Mouse (Mus musculus) spleen, postnatal 10 days (tissue): ENCODE results near the gene Mfsd9.

Source experiments
- DNase-seq, 2 experiments: peaks; one replicate each; pipeline ENCODE4 v3.0.0; 2021 to 2022; ENCODE audit warnings: low spot score in 2 of 2

Gene Mfsd9

DNA sequence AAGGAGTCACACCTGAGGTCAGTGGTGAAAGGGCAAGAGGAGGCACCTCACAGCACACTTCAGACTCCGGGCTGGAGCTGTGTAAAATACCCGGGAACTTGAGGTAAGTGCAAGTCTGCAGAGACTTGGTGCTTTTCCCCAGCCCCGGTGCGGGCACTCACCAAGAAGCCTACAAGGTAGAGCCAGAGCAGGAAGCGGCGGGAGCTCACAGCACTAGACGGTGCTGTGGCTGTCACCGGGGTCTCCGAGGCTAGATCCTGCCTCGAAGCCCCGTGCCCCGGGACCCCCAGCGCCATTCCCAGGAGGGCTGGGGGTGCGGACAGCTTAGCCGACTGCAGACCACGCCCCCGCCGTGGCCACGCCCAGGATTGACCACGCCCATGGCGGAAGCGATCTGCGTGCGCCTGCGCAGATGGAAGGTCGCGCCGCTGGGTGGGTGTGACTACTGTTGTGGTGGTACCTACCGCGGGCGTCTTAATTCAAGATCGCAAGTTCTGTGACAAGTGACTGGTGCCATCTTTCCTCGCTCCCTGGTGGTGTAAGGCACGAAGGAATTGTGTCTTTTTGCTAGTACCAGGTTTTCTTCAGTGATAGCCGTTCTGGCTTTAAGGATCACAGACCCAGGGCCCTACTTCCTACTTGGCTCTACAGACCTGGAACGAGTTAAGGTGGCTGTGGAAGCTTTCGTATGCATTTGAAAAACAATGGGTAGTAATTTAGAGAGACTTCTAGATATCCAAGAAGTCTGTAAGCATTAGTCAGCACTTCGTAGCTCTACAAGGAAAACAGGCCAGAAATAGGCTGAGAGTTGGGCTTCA lies at the start of gene Mfsd9:
Gene Mfsd9, minus strand, starts transcription at position 364 of the 818 bp plus-strand sequence.
- peak; percentile 94 to 95 for DNase-seq

DNA sequence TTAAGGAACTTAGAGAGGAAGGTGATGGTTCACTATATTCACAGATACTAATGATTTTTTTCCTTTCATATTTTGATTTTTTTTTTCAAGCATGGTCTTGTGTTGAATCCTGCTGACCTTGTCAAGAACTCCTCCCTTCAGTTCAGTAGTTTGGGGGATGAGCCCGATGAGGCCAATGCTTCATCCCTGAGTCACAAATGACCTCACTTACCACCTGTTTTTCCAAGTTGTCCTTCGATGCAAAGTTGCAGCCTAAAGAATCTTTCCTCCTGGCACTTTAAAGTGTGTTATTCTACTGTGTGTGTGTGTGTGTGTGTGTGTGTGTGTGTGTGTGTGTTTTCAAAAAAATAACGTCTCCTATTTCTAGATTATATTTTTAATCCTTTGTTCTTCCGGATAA lies 45.0 kb upstream of the Mfsd9 start:
- DNase-seq: no peak

GRCm38 (mm10) chr1:40830712-40831507 lies 40.4 kb upstream of the Mfsd9 start:
- DNase-seq: no peak

GRCm38 (mm10) chr1:40829213-40829914 lies 38.9 kb upstream of the Mfsd9 start:
- no peak for DNase-seq

DNA sequence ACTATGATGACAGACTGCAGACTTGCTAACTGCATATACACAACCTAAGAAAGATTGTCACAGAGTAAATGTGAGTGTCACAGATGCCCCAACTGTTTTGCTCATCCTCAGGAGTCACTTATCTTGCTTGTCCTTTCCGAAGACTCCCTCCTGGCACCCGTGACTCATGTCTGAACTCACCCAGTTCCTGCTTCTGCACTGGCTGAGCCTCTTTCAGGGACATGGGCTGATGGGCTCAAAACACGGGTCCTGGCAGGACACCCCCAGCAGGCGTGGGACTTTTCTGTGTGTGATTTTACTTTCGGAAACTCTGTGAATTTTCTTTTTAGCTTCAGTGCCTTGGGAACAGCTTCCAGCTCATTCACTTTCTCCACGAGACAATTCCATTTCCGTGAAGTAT lies 35.3 kb upstream of the Mfsd9 start:
- DNase-seq: no peak

DNA sequence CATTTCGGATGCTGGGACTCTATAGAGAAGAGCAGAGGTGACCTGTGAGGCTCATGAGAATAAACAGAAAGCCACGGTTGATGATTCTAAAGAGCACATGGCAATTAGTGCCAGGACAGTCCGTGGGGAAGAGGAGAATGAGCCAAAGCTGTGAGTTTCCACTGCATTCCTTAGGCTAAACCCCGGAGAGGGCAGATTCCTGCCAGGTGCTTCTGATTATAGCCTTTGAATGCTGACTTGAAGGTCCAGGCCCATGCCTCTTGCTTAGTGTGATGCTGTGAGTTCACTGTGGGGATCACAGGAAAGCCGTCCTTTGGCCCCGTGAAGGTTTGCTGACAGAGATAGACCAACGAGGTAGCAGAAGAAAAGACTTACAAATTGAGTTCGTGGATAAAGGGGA lies 34.4 kb upstream of the Mfsd9 start:
- no peak for DNase-seq

- DNase-seq: no peak
These were observed 34.0 kb upstream of the Mfsd9 start for GRCm38 (mm10) chr1:40824517-40824916.

DNA sequence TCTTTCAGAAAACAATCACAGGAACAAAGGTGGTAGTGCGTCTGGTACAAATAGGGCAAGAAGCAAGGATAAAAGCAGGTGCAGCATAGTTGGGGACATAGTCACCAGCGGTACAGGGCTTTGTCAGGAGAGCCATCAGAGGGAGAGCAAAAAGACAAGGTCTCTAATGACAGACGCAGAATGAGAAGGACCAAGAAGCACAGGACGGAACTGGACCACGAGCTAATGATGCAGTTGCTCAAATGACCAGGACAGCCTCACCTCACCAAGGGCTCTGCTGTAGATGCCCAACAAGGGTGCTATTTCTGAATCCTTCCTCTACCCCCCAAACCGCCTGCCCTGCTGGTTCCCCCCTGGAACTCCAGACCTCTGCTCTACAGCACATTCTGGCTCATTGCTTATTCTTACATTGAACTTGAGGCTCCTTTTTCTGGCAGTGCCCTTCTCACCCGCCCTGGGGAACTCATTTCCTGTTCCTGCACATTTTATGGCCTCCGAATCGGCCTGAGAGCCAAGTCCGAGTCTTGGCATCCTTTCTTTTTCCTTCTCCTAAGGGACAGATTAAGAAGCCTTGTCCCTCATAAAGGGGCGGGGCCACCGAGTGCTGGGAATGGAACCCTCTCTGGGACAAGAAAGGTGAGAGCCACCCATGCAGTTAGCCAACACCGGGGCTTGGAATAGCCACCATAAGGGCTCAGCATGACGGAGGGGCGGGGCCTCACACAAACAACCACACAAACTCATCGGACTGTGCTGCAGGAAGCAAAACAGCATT lies 24.8 kb upstream of the Mfsd9 start:
- no peak for DNase-seq

DNA sequence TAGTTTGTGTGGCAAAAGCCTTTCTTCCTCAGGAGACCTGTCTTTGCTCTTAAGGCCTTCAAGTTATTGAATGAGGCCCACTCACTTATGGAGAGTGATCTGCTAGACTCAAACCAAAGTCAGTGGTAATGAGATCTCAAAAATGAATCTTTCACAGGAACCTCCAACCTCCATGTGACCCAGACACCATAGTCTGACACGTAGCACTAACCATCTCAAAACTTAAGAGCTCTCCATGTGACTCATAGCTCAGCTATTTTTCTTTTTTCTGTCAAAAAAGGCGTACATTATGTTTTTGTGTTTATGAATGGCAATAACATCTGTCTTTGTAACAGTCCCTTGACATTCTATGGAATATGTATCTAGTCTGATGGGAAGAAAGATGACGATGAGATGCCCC lies 18.2 kb upstream of the Mfsd9 start:
- DNase-seq: no peak

DNA sequence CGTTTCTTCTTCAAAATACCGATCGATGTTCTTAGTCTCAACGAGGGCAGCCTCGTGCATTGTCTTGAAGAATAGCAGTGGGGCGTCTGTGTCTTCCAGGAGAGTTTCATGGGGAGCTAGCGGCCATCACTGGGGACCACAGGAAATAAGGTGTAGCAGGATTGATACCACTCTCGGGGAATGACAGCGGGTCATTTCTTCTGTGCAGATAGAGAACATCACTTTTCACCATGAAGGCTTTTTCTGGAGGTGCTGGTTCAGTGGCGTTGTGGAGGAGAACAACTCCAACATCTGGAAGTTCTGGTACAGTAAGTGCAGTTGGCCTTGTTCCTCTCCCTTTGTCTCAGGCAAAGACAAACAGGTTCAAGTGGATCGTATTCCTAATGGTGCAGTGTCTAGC lies 15.4 kb upstream of the Mfsd9 start:
- DNase-seq: no peak

DNA sequence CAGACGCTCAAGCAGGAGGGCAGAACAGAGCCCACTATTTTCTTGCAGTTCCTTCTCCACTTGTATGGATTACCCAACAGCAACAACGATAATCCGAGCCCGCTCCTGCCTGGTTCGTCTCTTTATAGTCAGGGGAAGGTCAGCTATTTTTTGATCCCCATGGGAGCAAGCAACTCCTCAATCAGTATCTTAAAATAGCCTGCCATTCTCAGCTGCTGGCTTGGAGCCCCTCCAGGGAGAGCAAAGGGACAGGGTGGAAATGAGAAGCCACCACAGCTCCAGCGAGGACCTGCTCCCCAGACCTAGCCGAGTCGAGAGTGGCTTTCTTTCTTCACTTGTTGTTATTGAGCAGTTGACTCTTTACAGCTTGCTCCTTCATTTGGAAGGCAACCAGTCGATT lies 14.9 kb upstream of the Mfsd9 start, which contains the start of gene Tmem182:
Gene Tmem182, plus strand, starts transcription at position 251 of the 400 bp plus-strand sequence.
- DNase-seq: no peak

DNA sequence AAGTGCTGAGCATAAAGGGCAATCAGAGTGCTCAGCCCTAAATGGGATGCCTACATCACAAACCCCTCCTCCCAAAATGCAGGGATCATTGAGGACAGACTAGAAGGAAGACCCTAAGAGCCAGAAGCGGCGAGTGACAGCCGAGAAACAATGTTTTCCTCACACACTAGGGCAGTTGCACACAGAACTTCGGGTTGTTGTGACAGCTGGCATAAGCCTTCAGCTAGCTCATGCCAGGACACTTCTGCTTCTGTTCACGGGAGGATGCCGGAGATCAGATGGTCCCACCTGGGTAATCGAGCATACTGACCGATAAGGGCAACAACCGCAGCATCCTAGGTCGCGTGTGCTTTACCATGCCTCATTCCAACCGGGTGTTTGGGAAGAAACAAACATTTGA lies 13.6 kb upstream of the Mfsd9 start:
- no peak for DNase-seq

- peak in 1 of 2 experiments; percentile 58 for DNase-seq
These were observed 12.3 kb upstream of the Mfsd9 start for GRCm38 (mm10) chr1:40802759-40803158.

GRCm38 (mm10) chr1:40800908-40801307 lies 10.4 kb upstream of the Mfsd9 start:
- DNase-seq: no peak

- no peak for DNase-seq
These were observed 8.6 kb upstream of the Mfsd9 start for GRCm38 (mm10) chr1:40799121-40799520.

DNA sequence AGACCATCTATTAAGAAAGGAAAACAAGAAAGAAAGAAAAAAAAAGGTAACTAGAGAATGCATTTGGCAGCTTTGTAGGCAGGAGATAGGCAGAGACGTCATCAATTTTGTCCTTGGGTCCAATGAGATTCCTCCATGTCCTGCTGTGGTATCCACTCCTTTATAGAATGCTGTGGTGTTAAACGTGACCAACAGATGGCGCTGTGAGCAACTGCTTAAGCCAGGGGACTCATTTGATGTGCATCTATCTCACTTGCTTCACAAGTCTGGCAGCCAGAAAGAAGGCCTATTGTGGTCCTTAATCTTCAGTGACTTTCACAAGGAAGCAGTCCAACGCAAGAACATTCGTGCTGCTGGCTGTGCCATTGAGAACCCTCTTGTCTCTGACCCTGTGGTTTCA lies 6.9 kb upstream of the Mfsd9 start:
- peak; percentile 39 to 76 for DNase-seq

GRCm38 (mm10) chr1:40795508-40795907 lies 5.0 kb upstream of the Mfsd9 start:
- DNase-seq: no peak

GRCm38 (mm10) chr1:40789666-40790233 lies 737 bp downstream of the Mfsd9 start:
- DNase-seq: no peak

DNA sequence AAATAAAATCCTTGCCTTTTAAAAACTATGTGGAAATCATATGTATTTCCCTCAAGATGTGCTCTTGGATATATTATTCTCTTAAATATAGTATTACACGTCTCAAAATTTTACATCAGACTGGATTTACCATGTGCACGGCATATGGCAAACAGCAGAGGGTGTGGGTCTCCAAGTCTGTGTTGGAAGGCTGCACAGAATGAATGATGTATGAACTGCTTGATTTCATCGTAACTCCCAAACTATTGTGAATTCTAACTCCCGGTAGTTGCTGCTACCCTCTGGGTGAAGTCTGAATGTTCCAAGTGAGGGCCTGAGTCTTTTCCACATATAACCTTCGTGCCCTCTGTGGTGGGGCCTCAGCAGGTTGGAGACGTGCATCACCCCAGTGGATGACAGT lies 1.5 kb downstream of the Mfsd9 start:
- DNase-seq: no peak

GRCm38 (mm10) chr1:40785876-40786445 lies 4.5 kb downstream of the Mfsd9 start:
- no peak for DNase-seq

DNA sequence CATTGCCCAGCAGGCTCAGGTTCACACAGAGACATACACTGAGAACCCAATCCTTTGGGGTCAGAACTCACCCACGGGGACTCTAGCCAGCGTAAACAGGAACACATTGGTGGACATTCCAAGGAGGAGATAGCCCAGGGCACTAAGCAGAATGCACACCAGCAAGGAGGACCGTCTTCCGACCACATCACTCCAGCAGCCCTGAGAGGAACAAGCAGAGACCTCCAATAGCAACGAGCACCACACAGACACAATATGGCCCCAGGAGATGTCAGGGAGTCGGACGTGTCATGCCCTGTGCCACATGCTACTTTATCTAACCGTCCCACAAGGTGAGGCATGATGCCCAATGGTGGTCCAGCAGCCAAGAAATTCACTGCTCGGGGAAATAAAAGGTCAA lies 6.2 kb downstream of the Mfsd9 start:
- DNase-seq: no peak
